Mouse (Mus musculus) layer of hippocampus, adult 18-20 months (tissue): ENCODE measurements at regions not wholly inside any gene's neighbourhood (a gene's known extent, or its start where the extent isn't known, plus 50 kb on each side); places are given as distances from the start of the nearest gene placed in this dataset.

Experiments used
- DNase-seq, 2 experiments: peaks; one replicate each; pipeline ENCODE4 v3.0.0; 2022; ENCODE audit warnings: low spot score in 2 of 2
- microRNA-seq, 2 experiments: library from miRNA; unstranded; fragments of <30 nt; microRNA quantifications; one replicate each; pipeline ENCODE4 v1.2.0; 2021

DNA sequence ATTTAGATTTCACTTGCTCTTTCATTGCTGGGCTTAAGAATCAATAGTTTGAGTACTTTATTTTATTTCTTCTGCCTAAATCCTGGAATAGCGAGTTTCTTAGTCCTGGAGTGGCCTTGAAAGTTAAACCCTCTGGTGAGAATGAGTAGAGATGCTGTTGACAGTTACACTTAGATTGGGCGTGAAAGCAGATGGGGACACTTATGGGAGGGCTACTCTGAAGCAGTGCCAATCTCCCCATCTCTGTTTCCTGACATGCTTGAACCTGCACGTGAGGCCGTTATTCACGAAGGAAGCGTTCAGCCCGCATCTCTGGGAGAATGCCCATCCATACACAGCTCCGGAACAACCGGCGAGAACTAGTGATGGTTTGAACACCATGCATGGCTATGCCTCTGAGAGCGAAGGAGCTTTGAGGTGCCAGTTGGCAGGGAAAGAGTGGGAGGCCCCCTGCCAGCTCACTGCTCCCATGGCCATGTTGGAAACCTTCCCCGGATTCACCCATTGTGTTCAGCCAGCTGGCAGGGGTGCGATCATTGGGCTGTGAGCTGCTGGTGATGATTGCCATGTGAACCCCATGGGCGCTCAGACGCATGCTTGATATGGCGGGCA lies 792.2 kb upstream of the Got2 start:
- DNase-seq = peak; percentile 28 to 39

DNA sequence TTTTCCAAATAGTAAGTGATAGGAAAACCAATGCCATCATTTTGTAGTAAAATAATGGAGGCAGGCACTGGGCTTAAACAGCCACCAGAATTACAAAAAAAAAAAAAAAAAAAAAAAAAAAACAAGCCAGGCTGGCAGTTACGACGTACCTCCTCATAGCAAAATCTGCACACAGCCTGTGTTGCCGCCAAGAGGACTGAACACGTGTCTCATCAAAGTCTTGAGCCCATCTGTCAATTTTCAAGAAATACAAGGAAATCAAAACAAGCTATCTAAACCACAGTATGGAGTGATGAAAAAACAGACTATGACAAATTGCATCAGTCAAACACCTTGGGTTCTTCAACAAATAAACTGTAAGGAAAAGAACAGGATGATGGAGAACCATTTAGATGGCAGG lies 791.2 kb upstream of the Got2 start:
- DNase-seq = peak; percentile 11 to 16

- DNase-seq = no peak
Observed at GRCm38 (mm10) chr8:96674703-96675102, 786.4 kb upstream of the Got2 start.

- no peak for DNase-seq
Observed at GRCm38 (mm10) chr8:96656495-96657279, 768.3 kb upstream of the Got2 start.

DNA sequence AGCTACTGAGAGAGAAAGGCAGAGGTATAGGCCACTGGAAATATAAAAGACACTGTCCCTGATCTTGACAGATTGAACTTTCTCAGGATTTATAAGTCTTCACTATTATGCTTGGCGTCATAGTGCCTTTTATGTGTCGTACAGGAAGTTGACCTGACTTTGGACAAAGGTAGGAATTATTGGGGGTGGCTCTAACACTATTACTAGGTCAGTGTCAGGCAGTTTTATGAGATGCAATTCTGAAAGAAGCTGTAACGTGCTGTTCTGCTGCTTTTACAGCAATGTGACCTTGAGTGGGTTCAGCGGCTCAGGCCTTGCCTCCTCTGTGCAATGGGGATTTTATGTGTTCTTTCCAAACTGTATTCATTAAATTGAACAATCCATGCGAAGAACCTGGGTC lies 759.4 kb upstream of the Got2 start:
- DNase-seq = no peak

Small RNA genes in the stretch of these regions (microRNA-seq; reads per million reads assigned to microRNA genes)
- gene Gm24132 = 0 reads per million in 2 experiments
